Mouse (Mus musculus): ENCODE measurements around the gene Prox1.

- no peak for TF ChIP-seq POLR2A (IDR thresholded peaks at IDR 0.05; ENCODE audit: low read depth, low read length)
- TF ChIP-seq CTCF (IDR thresholded peaks at IDR 0.05; ENCODE audit: extremely low read depth, insufficient read length, insufficient replicate concordance, low read depth, low read length), result no peak
Observed at GRCm38 (mm10) chr1:190205691-190206090, 35.2 kb upstream of the Prox1 start.
